Mouse (Mus musculus) heart, postnatal 25 days (tissue): ENCODE results near the gene Dvl3. TPM values are rescaled to one million over a fixed set of nuclear protein-coding genes. Genes with fewer than 3 reads are reported as not detected.
"Not testable (repeated sequence)": the region's sequence is repeated elsewhere in the genome, so short reads cannot be mapped to it uniquely, and the experiment has no call there.

Experiments
- DNase-seq: peaks from one replicate; pipeline ENCODE4 v3.0.0; 2022; ENCODE audit warnings: low spot score
- intact Hi-C: fragments of 180-260 bp; cut with DNase I; formaldehyde crosslinking; loops from one replicate; pipeline ENCODE4 v1.15.1; 2025
- total RNA-seq, 2 experiments: library from RNA; stranded (reverse); gene quantifications; 2 replicates each; pipeline ENCODE4 v1.2.3; 2021

Dvl3 gene
- total RNA-seq = 10 to 100 TPM; 44.9 to 46.8 TPM

DNA sequence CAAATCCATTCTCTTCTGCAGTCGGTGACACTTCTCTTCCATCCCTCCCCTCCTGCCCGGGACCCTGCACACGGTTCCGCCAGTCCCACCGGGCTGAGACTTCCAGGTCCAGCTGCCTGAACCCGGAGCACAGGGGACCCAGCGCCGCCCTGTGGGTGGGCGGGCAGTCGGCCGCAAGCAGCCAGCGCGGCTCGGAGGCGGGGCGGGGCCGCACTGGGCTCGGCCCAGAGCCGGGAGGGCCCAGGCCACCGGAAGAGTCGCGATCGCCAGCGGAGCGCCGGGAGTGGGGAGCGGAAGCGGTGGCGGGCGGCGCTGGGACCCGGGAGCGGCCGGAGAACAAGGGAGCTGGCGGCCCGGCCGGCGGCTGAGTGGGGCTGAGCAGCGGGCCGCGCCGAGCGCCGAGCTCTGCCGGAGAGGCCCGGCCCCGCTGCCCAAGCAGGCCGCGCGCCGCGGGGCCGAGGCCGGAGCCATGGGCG, at the start of gene Dvl3:
Dvl3 (plus strand) TSS at position 257 of the 476 bp plus-strand sequence.
- intact Hi-C loops = loop anchor here (5.0 kb wide), 1 partner anchor 96 kb away; the partner anchor contains the start of genes Alg3, Eef1akmt4 and Gm49333

DNA sequence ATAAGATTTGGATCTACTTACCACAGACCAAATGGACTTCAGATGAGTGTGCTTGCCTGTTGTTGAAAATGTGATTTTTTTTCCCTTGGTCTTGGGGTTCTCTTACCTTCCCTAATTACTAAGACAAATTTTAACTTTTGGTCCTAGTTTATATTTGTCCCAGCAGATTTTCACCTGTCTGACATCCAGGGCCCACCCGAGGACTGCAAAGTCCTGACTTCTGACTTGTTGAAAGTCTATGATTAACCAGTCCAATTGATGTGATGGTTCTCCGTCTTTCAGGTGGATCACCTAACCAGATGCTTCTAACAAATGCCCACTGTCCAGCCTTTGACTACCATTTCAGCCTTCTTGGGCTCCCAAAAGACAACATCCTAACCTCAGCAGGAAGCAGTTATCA, 45.8 kb upstream of the Dvl3 start:
- no peak for DNase-seq
- intact Hi-C loops = no loop called here

More for the DNA sequence above, at the start of gene Dvl3:
- peak; percentile 90 for DNase-seq

- intact Hi-C loops = no loop called here
- DNase-seq = no peak
These were observed 45.1 kb upstream of the Dvl3 start for GRCm38 (mm10) chr16:20471686-20472085.

- no peak for DNase-seq
- intact Hi-C loops = no loop called here
These were observed 43.0 kb upstream of the Dvl3 start for GRCm38 (mm10) chr16:20473748-20474147.

- DNase-seq = no peak
- intact Hi-C loops = no loop called here
These were observed 42.6 kb upstream of the Dvl3 start for GRCm38 (mm10) chr16:20474211-20474610.

- intact Hi-C loops = no loop called here
- no peak for DNase-seq
These were observed 42.0 kb upstream of the Dvl3 start for GRCm38 (mm10) chr16:20474786-20475185.

- no peak for DNase-seq
- intact Hi-C loops = no loop called here
These were observed 41.4 kb upstream of the Dvl3 start for GRCm38 (mm10) chr16:20475335-20475734.

- DNase-seq = peak; percentile 16
- intact Hi-C loops = no loop called here
These were observed 39.9 kb upstream of the Dvl3 start for GRCm38 (mm10) chr16:20476857-20477256.

GRCm38 (mm10) chr16:20477270-20477669, 39.5 kb upstream of the Dvl3 start:
- DNase-seq = no peak
- intact Hi-C loops = no loop called here

GRCm38 (mm10) chr16:20478504-20478903, 38.3 kb upstream of the Dvl3 start:
- DNase-seq = no peak
- intact Hi-C loops = no loop called here

- DNase-seq, intact Hi-C loops: not testable (repeated sequence)
These were observed 37.6 kb upstream of the Dvl3 start for GRCm38 (mm10) chr16:20479026-20479760.

DNA sequence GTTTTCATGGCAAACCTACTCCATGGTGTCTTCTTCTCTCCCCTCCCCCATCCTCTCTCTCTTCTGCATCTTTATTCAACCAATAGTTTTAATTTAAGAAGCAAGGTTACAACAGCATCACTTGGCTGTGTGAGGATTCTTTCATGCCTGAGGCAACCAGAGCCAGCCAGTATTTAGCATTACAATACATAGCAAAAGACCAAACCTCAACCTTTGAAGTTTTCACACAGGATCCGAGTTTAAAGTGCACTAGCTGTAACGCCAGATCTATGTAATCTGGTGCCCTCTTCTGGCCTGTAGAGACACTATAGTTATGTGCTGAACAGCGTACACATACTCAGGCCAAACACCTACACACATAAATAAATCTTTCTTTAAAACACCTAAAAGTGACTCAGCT, 36.7 kb upstream of the Dvl3 start:
- no peak for DNase-seq
- intact Hi-C loops = loop anchor here (5.0 kb wide), 1 partner anchor 268 kb away; no protein-coding TSS in a partner anchor

GRCm38 (mm10) chr16:20481746-20482145, 35.0 kb upstream of the Dvl3 start:
- no peak for DNase-seq
- intact Hi-C loops = loop anchor here (5.0 kb wide), 1 partner anchor 269 kb away; no protein-coding TSS in a partner anchor

- not testable (repeated sequence) for DNase-seq
- intact Hi-C loops = loop anchor here (5.0 kb wide), 1 partner anchor 271 kb away; no protein-coding TSS in a partner anchor
These were observed 33.1 kb upstream of the Dvl3 start for GRCm38 (mm10) chr16:20483716-20484115.

DNA sequence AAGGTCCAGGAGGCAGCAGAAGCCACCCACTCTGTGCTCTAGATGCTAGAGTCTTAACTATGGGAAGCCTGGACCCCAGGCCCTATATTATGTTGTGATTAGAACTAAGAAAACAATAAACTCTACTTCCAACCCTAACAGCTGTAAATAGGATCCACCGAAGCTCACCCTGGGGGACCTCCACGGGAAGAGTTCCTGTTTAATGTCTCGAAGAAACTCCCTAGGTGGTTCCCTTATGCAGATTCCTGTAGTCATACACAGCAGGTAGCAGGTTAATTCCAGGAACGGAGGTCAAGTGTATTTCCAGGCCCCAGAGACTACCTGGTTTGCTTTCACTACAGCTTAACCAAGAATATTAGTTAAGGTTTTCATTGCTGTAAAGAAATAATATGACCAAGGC, 31.7 kb upstream of the Dvl3 start:
- intact Hi-C loops = no loop called here
- DNase-seq = no peak

DNA sequence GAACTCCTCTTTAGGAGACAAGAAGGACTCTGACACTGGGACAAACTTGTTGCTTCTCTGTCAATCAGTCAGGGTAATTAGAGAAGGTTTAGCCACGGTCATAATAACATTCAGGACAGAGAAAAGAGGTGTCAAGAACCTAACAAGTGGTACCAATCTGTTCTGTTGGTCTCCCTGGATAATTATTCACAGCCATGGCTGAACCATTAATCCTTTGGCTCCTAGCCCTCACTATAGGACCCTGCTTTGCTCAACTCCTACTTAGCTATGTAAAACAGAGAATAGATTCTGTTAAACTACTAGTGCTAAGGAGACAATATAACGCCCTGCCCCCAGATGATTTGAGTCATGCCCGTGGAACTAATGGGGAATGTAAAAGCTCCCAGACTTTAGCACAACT, 30.7 kb upstream of the Dvl3 start:
- no peak for DNase-seq
- intact Hi-C loops = no loop called here

DNA sequence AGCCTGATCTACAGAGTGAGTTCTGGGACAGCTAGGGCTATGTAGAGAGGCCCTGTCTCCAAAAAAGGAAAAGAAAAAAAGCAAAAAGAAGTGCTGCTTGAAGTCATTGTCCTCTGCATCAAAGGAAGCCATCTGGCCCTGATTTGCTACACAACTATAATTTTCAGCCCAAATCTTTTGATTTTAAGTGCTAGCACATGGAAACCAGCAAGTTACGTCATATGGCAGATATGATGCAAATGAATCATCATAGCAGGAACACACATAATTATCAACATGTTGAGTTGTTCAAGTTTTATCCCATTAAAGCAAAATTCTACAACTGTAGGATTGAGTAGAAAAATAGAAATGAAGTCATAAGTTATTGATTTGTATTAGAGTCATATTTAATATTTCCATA, 28.6 kb upstream of the Dvl3 start:
- DNase-seq = no peak
- intact Hi-C loops = no loop called here

GRCm38 (mm10) chr16:20488751-20489150, 28.0 kb upstream of the Dvl3 start:
- intact Hi-C loops, DNase-seq: not testable (repeated sequence)

DNA sequence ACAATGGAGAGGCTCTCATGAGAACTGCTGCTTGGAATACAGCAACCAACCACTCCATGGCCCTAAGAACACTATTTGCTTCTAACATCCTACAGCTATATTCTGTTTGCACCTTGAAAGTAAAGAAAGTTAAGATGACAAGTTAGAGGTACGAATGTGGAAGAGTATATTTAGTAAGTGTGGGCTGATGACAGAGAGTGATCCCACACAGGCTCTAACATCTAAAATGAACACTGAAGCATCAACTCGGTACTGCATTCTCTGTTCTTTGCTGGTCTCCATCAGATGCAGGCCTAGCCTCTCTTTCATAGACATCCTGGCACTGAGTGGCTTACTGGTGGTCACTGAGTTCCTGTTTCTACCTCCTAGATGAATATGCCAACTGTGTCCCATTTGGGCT, 27.5 kb upstream of the Dvl3 start:
- DNase-seq = no peak
- intact Hi-C loops = no loop called here

- no peak for DNase-seq
- intact Hi-C loops = loop anchor here (10.0 kb wide), 1 partner anchor 704 kb away; no protein-coding TSS in a partner anchor
These were observed 26.2 kb upstream of the Dvl3 start for GRCm38 (mm10) chr16:20490581-20490980.

DNA sequence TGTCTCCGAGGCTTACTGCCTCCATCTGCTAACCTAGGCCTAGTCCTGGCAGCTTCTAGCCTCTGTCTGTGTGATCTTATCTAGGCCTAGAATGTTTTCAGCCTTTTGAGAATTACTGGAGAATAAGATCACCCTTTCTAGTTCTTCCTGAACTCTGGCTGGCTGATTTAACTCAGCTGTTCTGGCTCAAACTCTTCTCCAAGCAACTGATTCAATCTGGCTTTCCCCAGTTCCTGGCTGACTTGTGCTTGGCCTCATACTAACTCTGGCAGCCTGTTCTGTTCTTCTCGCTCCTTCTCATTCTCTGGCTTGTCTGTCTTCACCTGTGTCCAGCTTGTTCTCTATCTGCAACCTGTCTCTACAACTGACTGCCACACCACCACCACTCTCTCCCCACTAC, 25.5 kb upstream of the Dvl3 start:
- intact Hi-C loops = loop anchor here (10.0 kb wide), 1 partner anchor 704 kb away; no protein-coding TSS in a partner anchor
- no peak for DNase-seq
